Mouse (Mus musculus) ES-E14 (cell line): ENCODE data around the gene Susd1. TPM values are rescaled to one million over a fixed set of nuclear protein-coding genes. Genes with fewer than 3 reads are reported as not detected.

Experiments
- DNase-seq: peaks from one replicate; pipeline ENCODE4 v3.0.0-alpha.2; 2013; ENCODE audit warnings: low read depth, low spot score
- H3K27ac ChIP-seq: 2 replicates; pipeline ENCODE4 v1.5.1; 2012; ENCODE audit warnings: low read depth, mild to moderate bottlenecking, low read length, moderate library complexity, mixed read lengths; ENCODE audit not compliant: poor library complexity, insufficient read depth, severe bottlenecking
- H3K36me3 ChIP-seq: 2 replicates; pipeline ENCODE4 v1.6.1; 2012; ENCODE audit warnings: mild to moderate bottlenecking, low read length, moderate library complexity, mixed read lengths; ENCODE audit not compliant: control insufficient read depth, poor library complexity, insufficient read depth, severe bottlenecking
- H3K4me1 ChIP-seq, 2 experiments: fragments of 150-350 bp in 1 of 2; sonication (generic) in 1 of 2; 2 replicates each; pipeline ENCODE4 v1.6.1; 2012; ENCODE audit warnings: low read length in 2 of 2, mild to moderate bottlenecking in 1 of 2, mixed read lengths in 1 of 2; ENCODE audit not compliant: control insufficient read depth in 2 of 2, insufficient read depth in 2 of 2, poor library complexity in 1 of 2
- H3K4me3 ChIP-seq, 2 experiments: fragments of 150-350 bp in 1 of 2; sonication (generic) in 1 of 2; 2 replicates each; pipeline ENCODE4 v1.5.1; 2012; ENCODE audit warnings: low read length in 2 of 2, low read depth in 1 of 2, mild to moderate bottlenecking in 1 of 2, mixed read lengths in 1 of 2; ENCODE audit not compliant: insufficient read depth in 1 of 2, poor library complexity in 1 of 2, severe bottlenecking in 1 of 2
- H3K9ac ChIP-seq: 2 replicates; pipeline ENCODE4 v1.6.1; 2012; ENCODE audit warnings: low read depth, mild to moderate bottlenecking, low read length, mixed read lengths; ENCODE audit not compliant: poor library complexity, insufficient read depth, severe bottlenecking
- H3K9me3 ChIP-seq: fragments of 150-350 bp; sonication (generic); 2 replicates; pipeline ENCODE4 v1.6.1; 2012; ENCODE audit warnings: low read depth, mild to moderate bottlenecking, low read length; ENCODE audit not compliant: control insufficient read depth, insufficient read depth
- CHD2 ChIP-seq: IDR thresholded peaks from 2 replicates; pipeline ENCODE4 v1.6.1; 2014; ENCODE audit warnings: mild to moderate bottlenecking, low read depth, low read length, inconsistent platforms
- HCFC1 ChIP-seq: IDR thresholded peaks from 2 replicates; pipeline ENCODE4 v1.6.1; 2012; ENCODE audit warnings: low read length, inconsistent platforms, borderline replicate concordance; ENCODE audit not compliant: insufficient read depth
- MAFK ChIP-seq: IDR thresholded peaks from 2 replicates; pipeline ENCODE4 v1.6.1; 2014; ENCODE audit warnings: mild to moderate bottlenecking, low read depth, low read length, inconsistent platforms; ENCODE audit not compliant: insufficient read depth
- ZC3H11A ChIP-seq: IDR thresholded peaks from 2 replicates; pipeline ENCODE4 v1.6.1; 2012; ENCODE audit warnings: low read depth, mild to moderate bottlenecking, inconsistent platforms, low read length, borderline replicate concordance
- ZNF384 ChIP-seq: IDR thresholded peaks from 2 replicates; pipeline ENCODE4 v1.6.1; 2012; ENCODE audit warnings: low read depth, low read length, inconsistent platforms
- in situ Hi-C, 2 experiments: fragments of 600-800 bp; cut with MboI; formaldehyde crosslinking; loops; one replicate each; pipeline ENCODE4 v1.15.1; 2025; ENCODE audit warnings: low sequenced_read_pairs in 2 of 2, inconsistent platforms in 1 of 2; ENCODE audit not compliant: unreplicated experiment in 2 of 2
- total RNA-seq: library from RNA; depleted of rRNA; stranded (reverse); fragments of 300-350 nt; gene quantifications from 2 replicates; pipeline ENCODE4 v1.2.3, GENCODE M21; 2012

The Susd1 gene
- total RNA-seq, 1 experiment: 7.7 TPM

DNA sequence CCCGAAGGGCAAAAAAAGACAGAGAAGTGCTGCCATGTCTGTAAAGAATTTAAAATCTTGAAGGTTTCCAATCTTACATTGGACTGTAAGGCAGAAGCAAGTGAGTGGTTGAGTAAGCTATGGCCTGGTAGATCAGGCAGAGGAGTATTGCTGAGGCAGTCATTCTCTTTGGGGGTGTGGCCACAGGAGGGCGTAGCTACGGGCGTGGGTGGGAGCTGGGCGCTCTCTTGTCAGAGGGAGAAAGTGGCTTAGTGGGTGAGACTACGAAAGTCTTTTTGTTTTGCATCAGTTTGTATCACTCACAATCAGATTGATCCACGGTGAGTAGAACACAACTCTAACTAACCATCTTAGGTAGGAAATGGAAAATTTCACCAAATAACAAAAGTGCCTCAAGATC lies 160.0 kb downstream of the Susd1 start:
- Histone ChIP-seq H3K4me1 (peaks cover 0 to 3% of the 10 kb centered on the region in 2 experiments; a peak in 1 of 4 replicates), H3K36me3 (no peaks in the 10 kb centered on the region), H3K9ac (no peak overlapping the region), H3K9me3 (no peaks in the 10 kb centered on the region), H3K27ac (no peak overlapping the region), H3K4me3 (no peak overlapping the region)
- in situ Hi-C loops: no loop called here
- no peak for DNase-seq
- no peak for TF ChIP-seq ZNF384
- TF ChIP-seq MAFK: no peak
- no peak for TF ChIP-seq HCFC1
- no peak for TF ChIP-seq ZC3H11A

DNA sequence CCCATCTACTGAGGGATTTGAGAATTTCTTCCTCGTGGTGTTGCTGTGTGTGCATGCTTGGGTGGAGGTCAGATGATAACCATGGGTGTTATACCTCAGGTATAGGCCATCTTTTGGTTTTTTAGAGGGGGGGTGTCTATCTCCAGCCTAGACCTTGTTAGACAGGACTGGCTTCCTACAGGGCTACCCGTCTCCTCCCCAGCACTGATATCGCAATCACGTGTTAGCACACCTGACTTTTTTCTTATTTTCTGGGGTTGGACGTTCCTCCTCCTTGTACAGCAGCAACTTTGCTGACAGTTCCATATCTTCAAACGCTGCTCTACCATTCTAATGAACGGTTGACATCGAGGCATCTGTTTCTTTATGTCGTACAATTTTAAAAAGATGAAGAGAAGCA lies 160.5 kb downstream of the Susd1 start:
- H3K36me3 ChIP-seq: no peaks in the 10 kb centered on the region
- in situ Hi-C loops: no loop called here
- no peak overlapping the region for H3K4me3 ChIP-seq
- no peak overlapping the region for H3K9ac ChIP-seq
- TF ChIP-seq HCFC1 (no peak), ZNF384 (no peak), CHD2 (no peak), ZC3H11A (no peak), MAFK (no peak)
- H3K9me3 ChIP-seq: no peaks in the 10 kb centered on the region
- no peak overlapping the region for H3K27ac ChIP-seq
- peaks cover 0 to 3% of the 10 kb centered on the region in 2 experiments; a peak in 1 of 4 replicates for H3K4me1 ChIP-seq
- DNase-seq: no peak

DNA sequence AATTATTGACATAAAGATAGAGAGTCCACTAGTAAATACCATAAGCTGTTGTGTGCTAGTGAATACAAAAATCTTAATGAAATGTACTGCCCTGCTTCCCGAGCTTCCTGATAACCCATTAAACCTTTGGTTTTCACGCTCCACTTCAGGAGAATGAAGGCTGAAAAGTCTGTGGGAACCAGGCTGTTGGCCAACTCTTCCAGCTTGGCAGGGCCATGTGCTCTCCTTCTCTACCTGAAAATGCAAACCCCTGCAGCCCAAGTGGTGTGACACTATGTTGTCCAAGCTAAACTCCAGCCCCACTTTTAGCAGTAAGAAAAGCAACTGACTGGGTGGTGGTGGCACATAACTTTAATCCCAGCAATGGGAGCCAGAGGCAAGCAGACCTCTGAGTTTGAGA lies 162.5 kb downstream of the Susd1 start:
- TF ChIP-seq CHD2 (no peak), MAFK (no peak), ZNF384 (no peak), ZC3H11A (no peak), HCFC1 (no peak)
- DNase-seq: no peak
- in situ Hi-C loops: no loop called here
- Histone ChIP-seq H3K4me3 (no peak overlapping the region), H3K4me1 (no peaks in the 10 kb centered on the region), H3K9ac (no peak overlapping the region), H3K36me3 (no peaks in the 10 kb centered on the region), H3K27ac (no peak overlapping the region), H3K9me3 (no peaks in the 10 kb centered on the region)

DNA sequence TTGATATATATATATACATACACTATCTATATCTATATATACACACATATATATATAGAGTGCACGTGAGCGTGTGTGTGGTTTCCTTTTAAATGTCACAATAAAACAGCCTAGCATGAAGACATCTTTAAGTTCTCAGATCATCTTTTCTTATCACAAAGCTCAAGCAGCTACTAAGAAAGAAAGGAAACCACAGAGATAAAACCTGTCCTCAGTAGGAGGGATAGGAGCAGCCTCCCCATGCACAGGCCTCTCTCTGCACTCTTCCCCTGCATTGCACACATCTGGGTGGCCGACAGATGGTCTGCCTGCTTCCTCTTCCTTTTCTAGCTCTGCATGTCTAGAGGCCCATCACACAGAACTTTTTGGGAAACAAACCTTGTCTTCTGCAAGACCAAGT lies 162.9 kb downstream of the Susd1 start:
- no peak overlapping the region for H3K27ac ChIP-seq
- TF ChIP-seq HCFC1: no peak
- TF ChIP-seq MAFK: no peak
- TF ChIP-seq ZNF384: no peak
- TF ChIP-seq CHD2: no peak
- no peak for TF ChIP-seq ZC3H11A
- H3K4me3 ChIP-seq: no peak overlapping the region
- DNase-seq: no peak
- H3K4me1 ChIP-seq: no peaks in the 10 kb centered on the region
- H3K9me3 ChIP-seq: no peaks in the 10 kb centered on the region
- H3K36me3 ChIP-seq: no peaks in the 10 kb centered on the region
- no peak overlapping the region for H3K9ac ChIP-seq
- in situ Hi-C loops: no loop called here

DNA sequence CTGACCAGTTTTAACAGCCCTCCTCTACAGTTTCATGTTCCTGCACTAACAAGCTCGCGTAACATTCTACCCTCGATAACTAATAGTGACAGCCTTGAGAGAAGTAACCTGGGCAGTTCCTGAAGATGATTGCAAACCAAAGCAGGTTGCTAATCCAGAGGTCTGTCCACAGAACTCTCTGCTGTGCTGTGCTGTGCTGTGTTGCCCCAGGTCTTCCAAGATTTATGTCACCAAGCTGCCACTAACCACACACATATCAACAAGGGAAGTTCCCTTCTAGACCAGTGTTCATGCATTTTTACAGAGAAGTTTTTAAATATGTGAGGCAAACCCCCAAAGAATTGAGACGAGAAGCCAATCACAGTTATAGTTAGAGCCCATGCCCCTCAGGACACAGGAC lies 164.3 kb downstream of the Susd1 start:
- Histone ChIP-seq H3K36me3 (no peaks in the 10 kb centered on the region), H3K9me3 (no peaks in the 10 kb centered on the region), H3K4me3 (no peak overlapping the region), H3K27ac (no peak overlapping the region), H3K9ac (no peak overlapping the region), H3K4me1 (no peaks in the 10 kb centered on the region)
- no peak for TF ChIP-seq HCFC1
- TF ChIP-seq ZC3H11A: no peak
- no peak for TF ChIP-seq CHD2
- no peak for TF ChIP-seq MAFK
- no peak for TF ChIP-seq ZNF384
- no peak for DNase-seq
- in situ Hi-C loops: no loop called here
